Mouse (Mus musculus) Patski (cell line): Measurements from ENCODE around the gene Prpf40b. TPM values are rescaled to one million over a fixed set of nuclear protein-coding genes. Genes with fewer than 3 reads are reported as not detected.

Experiments
- ATAC-seq: fragments of 100-300 bp; one replicate; pipeline ENCODE4 v1.8.0; 2021
- CTCF ChIA-PET: fragments of 350-600 bp; sonication (Branson Sonifier 250); formaldehyde crosslinking; loops from one replicate; lab custom pipeline; 2022; ENCODE audit warnings: inconsistent platforms; lab: Charles Lee
- POLR2A ChIA-PET: fragments of 350-600 bp; sonication (Branson Sonifier 250); formaldehyde crosslinking; loops from one replicate; lab custom pipeline; 2022; ENCODE audit warnings: antibody characterized with exemption, inconsistent platforms; lab: Charles Lee
- DNase-seq: peaks from one replicate; pipeline ENCODE4 v3.0.0-alpha.2; 2011; ENCODE audit warnings: low read depth, low spot score
- H3K27me3 ChIP-seq: fragments of 371-371 bp; one replicate; pipeline ENCODE4 v1.5.1; 2021
- CTCF ChIP-seq: fragments of 100-300 bp; IDR thresholded peaks from one replicate; pipeline ENCODE4 v1.5.1; 2021
- in situ Hi-C: fragments of 300-500 bp; cut with MboI; formaldehyde crosslinking; loops from 3 replicates; pipeline ENCODE4 v1.11.1; 2018; ENCODE audit warnings: low pct_unique_long_range_greater_than_20kb, mixed read lengths
- polyA plus RNA-seq: library from polyadenylated mRNA; unstranded; gene quantifications from one replicate; pipeline ENCODE4 v1.2.3, GENCODE M21; 2021

The Prpf40b gene
- polyA plus RNA-seq, 1 experiment from 2014 or later, result 101 TPM

DNA sequence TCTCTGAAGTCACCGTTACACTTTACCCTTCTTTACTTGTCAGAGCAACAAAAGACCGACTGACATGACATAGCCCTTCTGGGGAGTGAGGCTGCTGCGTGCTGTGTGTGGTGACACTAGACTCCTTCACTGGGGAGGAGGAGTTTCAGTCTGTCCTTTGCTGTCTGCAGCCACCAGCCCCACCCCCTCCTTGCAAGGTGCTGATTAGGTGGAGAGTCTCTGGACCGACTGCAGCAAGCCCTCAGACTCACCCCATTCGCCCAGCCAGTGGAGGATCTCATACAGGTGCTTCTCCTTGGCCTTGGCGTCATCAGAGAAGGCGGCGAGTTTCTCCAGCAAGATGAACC lies 9.7 kb upstream of the Prpf40b start:
- in situ Hi-C loops, result no loop called here
- ATAC-seq, result no peak
- no peak for DNase-seq
- no peaks in the 10 kb centered on the region for H3K27me3 ChIP-seq
- ChIA-PET POLR2A (interaction anchor here (0.6 kb wide), 1 partner anchor 230 kb away, joined by 3 read pairs; no protein-coding TSS in a partner anchor), CTCF (no interaction called here)
- no peak for TF ChIP-seq CTCF

DNA sequence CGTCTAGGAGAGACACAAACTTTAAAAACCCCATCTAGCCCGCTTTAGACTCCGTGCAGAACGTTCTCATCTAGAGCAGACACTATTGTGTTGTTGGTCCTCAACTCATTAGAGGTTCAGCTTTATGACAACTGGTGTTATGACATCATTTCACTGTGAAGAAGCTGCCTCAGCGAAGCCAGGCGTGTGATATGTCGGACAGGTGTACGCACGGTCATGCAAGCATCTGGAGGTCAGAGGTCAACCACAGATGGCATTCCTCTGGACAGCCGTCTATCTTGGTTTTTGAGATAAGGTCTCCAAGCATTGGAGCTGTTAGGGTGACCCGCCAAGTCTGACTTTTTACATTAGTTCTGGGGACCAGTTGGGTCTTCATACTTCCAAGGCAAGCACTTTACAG lies 4.3 kb upstream of the Prpf40b start:
- POLR2A ChIA-PET, result interaction anchor here (1.6 kb wide), 1 partner anchor 20 kb away, joined by 6 read pairs; no protein-coding TSS in a partner anchor
- CTCF ChIA-PET, result interaction anchor here (1.1 kb wide), 1 partner anchor 88 kb away, joined by 3 read pairs; no protein-coding TSS in a partner anchor
- no peak for TF ChIP-seq CTCF
- ATAC-seq (no peak), DNase-seq (no peak)
- H3K27me3 ChIP-seq, result no peaks in the 10 kb centered on the region
- in situ Hi-C loops, result no loop called here

DNA sequence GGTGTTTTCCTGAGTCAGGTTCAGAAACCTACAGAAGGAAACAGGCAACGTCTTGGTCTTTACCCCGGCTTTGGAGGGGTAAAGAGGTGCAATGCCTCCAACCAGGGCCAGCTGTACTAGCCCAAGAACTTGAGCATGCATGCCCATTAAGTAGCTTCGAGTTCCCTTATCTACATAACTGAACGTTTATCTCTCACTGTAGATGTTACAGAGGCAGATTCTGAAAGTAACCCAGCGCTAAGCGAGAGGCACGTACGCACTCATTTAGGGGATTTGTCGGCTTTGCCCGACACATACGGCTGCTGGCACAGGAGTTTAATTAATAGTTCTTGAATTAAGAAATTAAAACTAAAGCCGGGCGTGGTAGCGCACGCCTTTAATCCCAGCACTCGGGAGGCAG lies 600 bp upstream of the Prpf40b start:
- no peaks in the 10 kb centered on the region for H3K27me3 ChIP-seq
- DNase-seq (no peak), ATAC-seq (no peak)
- in situ Hi-C loops, result no loop called here
- no peak for TF ChIP-seq CTCF
- POLR2A ChIA-PET, result no interaction called here
- CTCF ChIA-PET, result no interaction called here

DNA sequence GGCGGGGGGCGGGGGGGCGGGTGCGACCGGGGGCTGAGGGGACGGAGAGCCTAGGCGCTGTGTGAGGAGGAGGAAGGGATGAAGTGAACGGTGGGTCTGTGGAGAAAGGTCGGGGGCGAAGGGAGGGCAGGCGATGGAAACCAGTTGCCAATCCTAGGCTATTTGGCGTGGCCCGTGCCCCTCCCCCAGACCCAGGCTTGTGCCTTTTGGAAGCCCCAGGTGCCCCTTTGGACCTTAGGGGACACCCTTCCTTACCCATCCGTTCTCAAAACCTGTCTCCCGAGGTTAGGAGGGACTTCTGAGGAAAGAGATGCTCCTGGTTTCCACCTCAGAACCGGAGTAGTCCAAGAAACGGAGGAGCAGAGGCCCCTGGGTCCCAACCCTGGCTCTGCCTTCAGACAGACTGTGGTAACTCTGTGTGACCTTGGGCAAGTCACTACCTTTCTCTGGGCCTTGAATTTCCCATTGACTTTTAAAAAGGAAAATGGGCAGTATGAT lies 646 bp downstream of the Prpf40b start, which contains the start of gene Fam186b:
Fam186b (minus strand) TSS at position 405 of the 498 bp plus-strand sequence.
- POLR2A ChIA-PET, result no interaction called here
- ATAC-seq, result no peak
- in situ Hi-C loops, result no loop called here
- H3K27me3 ChIP-seq, result no peaks in the 10 kb centered on the region
- CTCF ChIA-PET, result no interaction called here
- no peak for DNase-seq
- TF ChIP-seq CTCF, result no peak

DNA sequence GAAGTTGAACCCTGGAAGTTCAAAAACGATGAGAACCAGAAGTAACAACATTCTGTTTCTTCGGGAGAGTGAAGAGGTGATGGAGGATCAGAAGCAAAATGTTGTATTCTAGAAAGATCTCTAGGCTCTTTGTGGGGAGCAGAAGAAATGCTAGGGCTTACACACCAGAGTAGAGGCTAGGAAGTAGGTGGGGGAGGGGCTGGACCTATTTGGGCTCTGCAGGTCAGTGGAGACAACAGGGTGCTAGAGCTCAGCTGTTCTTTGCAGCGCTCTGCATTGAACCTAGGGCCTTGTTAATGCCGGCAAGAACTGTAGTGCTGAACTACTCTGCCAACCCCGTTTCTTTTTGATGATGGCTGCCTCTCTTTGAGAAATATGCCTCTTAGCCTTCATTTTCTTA lies 1.3 kb downstream of the Prpf40b start:
- DNase-seq (no peak), ATAC-seq (no peak)
- H3K27me3 ChIP-seq, result no peaks in the 10 kb centered on the region
- ChIA-PET POLR2A (interaction anchor here (0.9 kb wide), 1 partner anchor 20 kb away, joined by 3 read pairs; no protein-coding TSS in a partner anchor), CTCF (interaction anchor here (1.6 kb wide), 1 partner anchor 17 kb away, joined by 4 read pairs; no protein-coding TSS in a partner anchor)
- in situ Hi-C loops, result no loop called here
- no peak for TF ChIP-seq CTCF

DNA sequence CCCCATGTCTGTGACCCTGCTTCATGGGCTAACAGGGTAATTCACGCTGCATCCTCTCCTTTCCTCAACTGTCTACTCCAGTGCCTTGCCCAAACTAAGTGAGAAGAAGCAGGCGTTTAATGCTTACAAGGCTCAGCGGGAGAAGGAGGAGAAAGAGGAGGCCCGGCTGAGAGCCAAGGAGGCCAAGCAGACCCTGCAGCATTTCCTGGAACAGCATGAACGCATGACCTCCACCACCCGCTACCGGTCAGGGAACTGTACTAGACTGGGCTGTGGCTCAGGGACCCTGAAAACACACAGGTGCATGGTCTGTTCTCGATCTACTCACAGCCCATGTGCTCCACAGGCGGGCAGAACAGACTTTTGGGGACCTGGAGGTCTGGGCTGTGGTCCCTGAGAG lies 12.6 kb downstream of the Prpf40b start:
- CTCF ChIA-PET, result no interaction called here
- ATAC-seq (no peak), DNase-seq (no peak)
- POLR2A ChIA-PET, result no interaction called here
- no peaks in the 10 kb centered on the region for H3K27me3 ChIP-seq
- TF ChIP-seq CTCF, result no peak
- in situ Hi-C loops, result no loop called here

DNA sequence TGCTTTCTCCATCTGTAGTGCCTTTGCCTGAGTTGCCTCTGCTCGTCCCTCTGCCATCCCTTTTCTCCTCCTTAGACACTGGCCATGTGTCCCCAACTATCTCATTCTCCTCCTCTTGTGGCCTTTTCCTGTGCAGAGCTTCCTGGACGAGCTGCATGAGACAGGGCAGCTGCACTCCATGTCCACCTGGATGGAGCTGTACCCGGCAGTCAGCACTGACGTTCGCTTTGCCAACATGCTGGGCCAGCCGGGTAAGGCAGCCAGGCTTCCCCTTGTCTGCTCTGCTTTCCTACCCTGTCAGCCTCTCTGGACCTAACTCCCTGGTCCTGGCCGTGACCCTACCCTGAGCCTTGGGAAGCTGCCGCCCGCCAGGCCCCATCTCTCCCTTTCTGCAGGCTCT lies 14.7 kb downstream of the Prpf40b start:
- DNase-seq (no peak), ATAC-seq (no peak)
- ChIA-PET CTCF (no interaction called here), POLR2A (interaction anchor here (0.9 kb wide), 1 partner anchor 9 kb away, joined by 3 read pairs; no protein-coding TSS in a partner anchor)
- H3K27me3 ChIP-seq, result no peaks in the 10 kb centered on the region
- no peak for TF ChIP-seq CTCF
- in situ Hi-C loops, result no loop called here

DNA sequence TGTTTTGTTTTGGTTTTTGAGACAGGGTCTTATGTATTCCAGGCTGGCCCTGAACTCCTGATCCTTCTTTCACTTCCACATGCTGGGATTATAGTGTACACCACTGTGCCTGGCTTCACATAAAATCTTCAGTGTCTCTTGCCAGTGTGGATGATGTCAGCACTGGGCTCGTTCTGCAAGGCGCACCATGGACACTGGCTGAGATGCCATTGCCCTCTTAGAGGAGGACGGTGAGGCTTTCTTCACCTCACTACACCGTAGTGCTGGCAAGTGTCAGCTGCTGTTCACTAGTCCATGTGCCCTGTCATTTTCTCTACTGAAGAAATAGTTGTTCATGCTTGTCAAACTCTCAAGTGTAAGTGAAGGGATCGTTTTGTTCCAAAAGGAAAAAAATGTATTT lies 15.7 kb downstream of the Prpf40b start:
- ATAC-seq (no peak), DNase-seq (no peak)
- H3K27me3 ChIP-seq, result no peaks in the 10 kb centered on the region
- no peak for TF ChIP-seq CTCF
- ChIA-PET CTCF (no interaction called here), POLR2A (interaction anchor here (0.7 to 0.9 kb wide), 2 partner anchors 8 to 427 kb away, joined by 3 read pairs; no protein-coding TSS in a partner anchor)
- in situ Hi-C loops, result loop anchor here (5.0 kb wide), 1 partner anchor 157 kb away; no protein-coding TSS in a partner anchor

DNA sequence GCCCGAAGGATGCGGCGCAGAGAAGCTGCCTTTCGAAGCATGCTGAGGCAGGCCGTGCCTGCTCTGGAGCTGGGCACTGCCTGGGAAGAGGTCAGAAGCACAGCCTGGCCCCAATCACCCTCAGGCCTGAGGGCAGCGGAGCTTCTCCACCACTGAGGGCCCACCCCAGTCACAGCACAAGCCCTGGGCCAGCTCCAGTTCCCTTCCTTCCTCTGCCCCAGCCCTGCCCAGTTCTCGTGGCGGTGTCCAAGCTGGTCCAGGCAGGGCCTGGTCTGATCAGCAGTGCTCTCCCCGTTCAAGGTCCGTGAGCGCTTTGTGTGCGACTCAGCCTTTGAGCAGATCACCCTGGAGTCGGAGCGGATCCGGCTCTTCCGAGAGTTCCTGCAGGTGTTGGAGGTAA lies 20.0 kb downstream of the Prpf40b start:
- ChIA-PET CTCF (interaction anchor here (1.3 to 4.6 kb wide), 4 partner anchors 11 to 63 kb away, joined by 3 to 19 read pairs (median 7); no protein-coding TSS in a partner anchor), POLR2A (interaction anchor here (0.5 to 1.2 kb wide), 3 partner anchors 15 to 280 kb away, joined by 3 to 5 read pairs (median 3); partner anchors contain the start of gene Fmnl3)
- no peak for DNase-seq
- no peak for ATAC-seq
- no peak for TF ChIP-seq CTCF
- H3K27me3 ChIP-seq, result no peaks in the 10 kb centered on the region
- in situ Hi-C loops, result loop anchor here (5.0 kb wide), 1 partner anchor 152 kb away; no protein-coding TSS in a partner anchor

DNA sequence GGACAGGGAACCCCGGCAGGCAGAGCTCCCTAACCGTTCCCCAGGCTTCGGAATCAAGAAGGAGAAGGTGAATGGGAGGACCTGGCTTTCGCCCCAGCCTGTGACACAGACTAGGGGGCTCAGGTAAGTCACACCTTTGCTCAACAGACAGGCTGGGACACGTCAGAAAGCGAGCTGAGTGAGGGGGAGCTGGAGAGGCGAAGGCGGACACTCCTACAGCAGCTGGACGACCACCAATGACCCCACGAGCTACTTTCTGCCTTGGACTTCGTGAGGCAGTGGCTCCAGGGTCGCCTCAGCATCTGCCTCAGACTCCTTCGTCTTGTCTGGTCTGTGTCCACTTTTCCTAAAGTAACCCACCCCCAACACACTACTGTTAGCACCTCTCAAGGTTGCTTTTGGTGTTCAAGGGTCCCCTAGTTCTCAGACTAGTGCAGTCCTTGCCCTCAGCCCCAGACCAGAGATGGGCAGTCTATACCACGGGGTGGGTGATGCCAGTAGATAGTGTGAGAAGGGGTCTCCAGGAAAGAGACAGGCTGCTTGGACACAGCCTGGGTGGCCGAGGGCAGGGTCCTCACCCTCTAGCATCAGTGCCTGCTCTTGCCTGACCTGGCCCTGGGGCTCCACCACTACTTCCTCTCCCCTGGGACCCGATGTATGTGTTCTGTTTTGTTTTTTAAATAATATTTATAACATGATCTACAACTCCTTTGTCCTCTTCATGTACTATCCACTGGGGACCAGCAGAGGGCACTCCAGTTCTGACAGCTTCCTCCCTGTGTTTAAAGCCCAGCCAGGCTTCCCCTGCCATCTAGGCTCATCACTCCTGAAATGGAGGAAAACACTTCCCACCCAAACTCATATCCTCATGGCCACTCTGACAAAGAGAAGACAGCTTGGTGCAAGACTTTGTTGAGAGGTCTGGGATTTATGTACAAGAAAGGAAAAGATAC lies 21.7 kb downstream of the Prpf40b start:
- ATAC-seq, result no peak
- TF ChIP-seq CTCF, result no peak
- in situ Hi-C loops, result no loop called here
- ChIA-PET CTCF (interaction anchor here (1.0 to 4.7 kb wide), 11 partner anchors 9 to 154 kb away, joined by 3 to 28 read pairs (median 4); partner anchors contain the start of gene Fmnl3), POLR2A (interaction anchor here (0.6 to 1.2 kb wide), 3 partner anchors 14 to 47 kb away, joined by 3 to 5 read pairs (median 4); no protein-coding TSS in a partner anchor)
- DNase-seq, result no peak
- no peaks in the 10 kb centered on the region for H3K27me3 ChIP-seq
